Mouse (Mus musculus) neural tube, embryonic 13.5 days (tissue): ENCODE data around the gene Unc5c. TPM values are rescaled to one million over a fixed set of nuclear protein-coding genes. Genes with fewer than 3 reads are reported as not detected.
A peak's percentile ranks its signal among the peaks of the same experiment; 100 is the strongest.

Experiments
- ATAC-seq: fragments of 200-750 bp; cut with Nextera tagmentation; 2 replicates; pipeline ENCODE4 v1.8.0; 2017; ENCODE audit warnings: low read depth, mild to moderate bottlenecking, moderate TSS enrichment, moderate library complexity
- H3K27ac ChIP-seq: fragments of 300-500 bp; sonication (generic); replicated peaks from 2 replicates; pipeline ENCODE4 v1.5.1; 2015; ENCODE audit warnings: moderate library complexity, mild to moderate bottlenecking, inconsistent platforms
- H3K27me3 ChIP-seq: fragments of 300-500 bp; sonication (generic); 2 replicates; pipeline ENCODE4 v1.6.1; 2015; ENCODE audit warnings: mild to moderate bottlenecking, inconsistent platforms
- H3K36me3 ChIP-seq: fragments of 300-500 bp; sonication (generic); 2 replicates; pipeline ENCODE4 v1.6.1; 2015; ENCODE audit warnings: mild to moderate bottlenecking, inconsistent platforms
- H3K4me1 ChIP-seq: fragments of 300-500 bp; sonication (generic); replicated peaks from 2 replicates; pipeline ENCODE4 v1.6.1; 2015; ENCODE audit warnings: inconsistent platforms
- H3K4me2 ChIP-seq: fragments of 300-500 bp; sonication (generic); 2 replicates; pipeline ENCODE4 v1.6.1; 2015; ENCODE audit warnings: inconsistent platforms, mild to moderate bottlenecking, moderate library complexity
- H3K4me3 ChIP-seq: fragments of 300-500 bp; sonication (generic); 2 replicates; pipeline ENCODE4 v1.5.1; 2015; ENCODE audit warnings: mild to moderate bottlenecking, inconsistent platforms
- H3K9ac ChIP-seq: fragments of 300-500 bp; sonication (generic); 2 replicates; pipeline ENCODE4 v1.6.1; 2015; ENCODE audit warnings: moderate library complexity, mild to moderate bottlenecking, inconsistent platforms
- H3K9me3 ChIP-seq: fragments of 300-500 bp; sonication (generic); 2 replicates; pipeline ENCODE4 v1.6.1; 2016; ENCODE audit warnings: inconsistent platforms
- WGBS: fragments of 180-500 bp; shearing (Covaris S2); methylation state at CpG from one replicate; pipeline ENCODE4 v1.1.7; 2015; 5-methylcytosine and 5-hydroxymethylcytosine counted together
- polyA plus RNA-seq: library from polyadenylated mRNA; unstranded; fragments of >200 nt; fragmentation: Nextera tagmentation; extraction: Ambion mirVana; gene quantifications from 2 replicates; pipeline ENCODE4 v1.2.1, GENCODE M21; 2015

Gene Unc5c
- polyA plus RNA-seq, 1 experiment from 2014 or later, result 18.8 TPM

GRCm38 (mm10) chr3:141528751-141529150 is 63.7 kb downstream of the Unc5c start:
- no peak overlapping the region for H3K4me3 ChIP-seq
- ATAC-seq, result no peak
- no peaks in the 10 kb centered on the region for H3K9me3 ChIP-seq
- H3K27me3 ChIP-seq, result no peaks in the 10 kb centered on the region
- H3K4me1 ChIP-seq, result no peaks in the 10 kb centered on the region
- no peak overlapping the region for H3K4me2 ChIP-seq
- H3K9ac ChIP-seq, result no peak overlapping the region
- H3K27ac ChIP-seq, result no peak overlapping the region
- no peaks in the 10 kb centered on the region for H3K36me3 ChIP-seq

GRCm38 (mm10) chr3:141529599-141529998 is 64.6 kb downstream of the Unc5c start:
- Histone ChIP-seq H3K9ac (no peak overlapping the region), H3K9me3 (no peaks in the 10 kb centered on the region), H3K36me3 (no peaks in the 10 kb centered on the region), H3K4me1 (no peaks in the 10 kb centered on the region; the same call in 1 of the 2 replicates), H3K4me3 (no peak overlapping the region), H3K27ac (no peak overlapping the region), H3K4me2 (no peak overlapping the region), H3K27me3 (no peaks in the 10 kb centered on the region)
- ATAC-seq, result no peak

GRCm38 (mm10) chr3:141533861-141534260 is 68.8 kb downstream of the Unc5c start:
- Histone ChIP-seq H3K4me1 (peaks cover 3% of the 10 kb centered on the region; the same call in 1 of the 2 replicates), H3K9me3 (no peaks in the 10 kb centered on the region), H3K4me2 (no peak overlapping the region), H3K36me3 (no peaks in the 10 kb centered on the region), H3K4me3 (no peak overlapping the region), H3K27ac (no peak overlapping the region), H3K9ac (no peak overlapping the region), H3K27me3 (no peaks in the 10 kb centered on the region)
- 81% methylated on average over 5 of the region's 5 CpGs for WGBS
- ATAC-seq, result no peak

GRCm38 (mm10) chr3:141536857-141537256 is 71.8 kb downstream of the Unc5c start:
- no peak for ATAC-seq
- WGBS, result 69% methylated on average over 5 of the region's 5 CpGs
- no peaks in the 10 kb centered on the region for H3K27me3 ChIP-seq
- no peaks in the 10 kb centered on the region for H3K9me3 ChIP-seq
- peaks cover 7% of the 10 kb centered on the region; the same call in 1 of the 2 replicates for H3K4me1 ChIP-seq
- H3K36me3 ChIP-seq, result no peaks in the 10 kb centered on the region
- H3K27ac ChIP-seq, result no peak overlapping the region
- H3K9ac ChIP-seq, result no peak overlapping the region
- no peak overlapping the region for H3K4me2 ChIP-seq
- no peak overlapping the region for H3K4me3 ChIP-seq

- Histone ChIP-seq H3K4me3 (no peak overlapping the region), H3K9me3 (no peaks in the 10 kb centered on the region), H3K9ac (no peak overlapping the region), H3K27me3 (no peaks in the 10 kb centered on the region), H3K36me3 (no peaks in the 10 kb centered on the region), H3K27ac (no peak overlapping the region), H3K4me2 (no peak overlapping the region), H3K4me1 (peaks cover 7% of the 10 kb centered on the region; the same call in 1 of the 2 replicates)
- ATAC-seq, result no peak
- 95% methylated on average over 1 of the region's 1 CpGs for WGBS
These were observed 73.1 kb downstream of the Unc5c start for GRCm38 (mm10) chr3:141538120-141538519.

GRCm38 (mm10) chr3:141540749-141541148 is 75.7 kb downstream of the Unc5c start:
- WGBS, result 51% methylated on average over 7 of the region's 7 CpGs
- Histone ChIP-seq H3K4me1 (0 out of 2 replicates have a peak, but pooled peaks cover 7% of the 10 kb centered on the region), H3K4me2 (no peak overlapping the region), H3K27ac (0 out of 2 replicates have a peak overlapping the region, but pooled peaks have one; percentile 23), H3K9ac (no peak overlapping the region), H3K9me3 (no peaks in the 10 kb centered on the region), H3K27me3 (no peaks in the 10 kb centered on the region), H3K4me3 (no peak overlapping the region), H3K36me3 (no peaks in the 10 kb centered on the region)
- ATAC-seq, result 0 out of 2 replicates have a peak, but pooled peaks have one; percentile 36

- no peaks in the 10 kb centered on the region for H3K9me3 ChIP-seq
- no peaks in the 10 kb centered on the region for H3K27me3 ChIP-seq
- no peak overlapping the region for H3K4me2 ChIP-seq
- no peak overlapping the region for H3K9ac ChIP-seq
- ATAC-seq, result peak; percentile 23; the same call in 1 of the 2 replicates
- peaks cover 7% of the 10 kb centered on the region for H3K4me1 ChIP-seq
- H3K27ac ChIP-seq, result no peak overlapping the region
- H3K4me3 ChIP-seq, result no peak overlapping the region
- WGBS, result 54% methylated on average over 5 of the region's 5 CpGs
- H3K36me3 ChIP-seq, result no peaks in the 10 kb centered on the region
These were observed 82.4 kb downstream of the Unc5c start for GRCm38 (mm10) chr3:141547341-141547814.

GRCm38 (mm10) chr3:141549661-141550060 is 84.6 kb downstream of the Unc5c start:
- Histone ChIP-seq H3K27ac (no peak overlapping the region), H3K27me3 (no peaks in the 10 kb centered on the region), H3K9me3 (no peaks in the 10 kb centered on the region), H3K4me2 (no peak overlapping the region), H3K9ac (no peak overlapping the region), H3K36me3 (no peaks in the 10 kb centered on the region), H3K4me1 (peaks cover 7% of the 10 kb centered on the region), H3K4me3 (no peak overlapping the region)
- no peak for ATAC-seq
- WGBS, result 23% methylated on average over 3 of the region's 3 CpGs

- Histone ChIP-seq H3K27me3 (no peaks in the 10 kb centered on the region), H3K9ac (no peak overlapping the region), H3K4me1 (peaks cover 7% of the 10 kb centered on the region), H3K4me3 (no peak overlapping the region), H3K9me3 (no peaks in the 10 kb centered on the region), H3K36me3 (no peaks in the 10 kb centered on the region), H3K4me2 (no peak overlapping the region), H3K27ac (no peak overlapping the region)
- no peak for ATAC-seq
- WGBS, result 85% methylated on average over 1 of the region's 1 CpGs
These were observed 87.9 kb downstream of the Unc5c start for GRCm38 (mm10) chr3:141552960-141553359.

- Histone ChIP-seq H3K9ac (no peak overlapping the region), H3K9me3 (no peaks in the 10 kb centered on the region), H3K4me2 (no peak overlapping the region), H3K36me3 (no peaks in the 10 kb centered on the region), H3K27me3 (no peaks in the 10 kb centered on the region), H3K27ac (no peak overlapping the region), H3K4me3 (no peak overlapping the region), H3K4me1 (peaks cover 5% of the 10 kb centered on the region; the same call in 1 of the 2 replicates)
- WGBS, result 81% methylated on average over 5 of the region's 5 CpGs
- ATAC-seq, result no peak
These were observed 92.1 kb downstream of the Unc5c start for GRCm38 (mm10) chr3:141557072-141557471.

- no peak for ATAC-seq
- WGBS, result 69% methylated on average over 6 of the region's 6 CpGs
- Histone ChIP-seq H3K36me3 (no peaks in the 10 kb centered on the region), H3K27me3 (peaks cover 35% of the 10 kb centered on the region), H3K27ac (no peak overlapping the region), H3K9ac (no peak overlapping the region), H3K4me3 (no peak overlapping the region), H3K4me1 (peaks cover 3% of the 10 kb centered on the region), H3K9me3 (no peaks in the 10 kb centered on the region), H3K4me2 (no peak overlapping the region)
These were observed 110.2 kb downstream of the Unc5c start for GRCm38 (mm10) chr3:141575076-141575688.

GRCm38 (mm10) chr3:141577382-141577781 is 112.4 kb downstream of the Unc5c start:
- Histone ChIP-seq H3K9ac (no peak overlapping the region), H3K9me3 (no peaks in the 10 kb centered on the region), H3K4me3 (no peak overlapping the region), H3K4me1 (peaks cover 6% of the 10 kb centered on the region), H3K36me3 (no peaks in the 10 kb centered on the region), H3K27ac (no peak overlapping the region), H3K27me3 (peaks cover 25% of the 10 kb centered on the region), H3K4me2 (no peak overlapping the region)
- ATAC-seq, result no peak
- 48% methylated on average over 2 of the region's 2 CpGs for WGBS
